Mouse (Mus musculus): ENCODE measurements at regions not wholly inside any gene's neighbourhood (a gene's known extent, or its start where the extent isn't known, plus 50 kb on each side); places are given as distances from the start of the nearest gene placed in this dataset.

- Histone ChIP-seq H3K4me3 (ENCODE audit: insufficient read depth, low read length) (no peak overlapping the region), H3K27ac (ENCODE audit: insufficient read depth, low read length) (no peak overlapping the region), H3K4me1 (ENCODE audit: control insufficient read depth, insufficient read depth, low read length) (peaks cover 14% of the 10 kb centered on the region)
- TF ChIP-seq POLR2A (IDR thresholded peaks at IDR 0.05; ENCODE audit: extremely low read depth, insufficient read depth, low read length): no peak
- TF ChIP-seq CTCF (IDR thresholded peaks at IDR 0.05; ENCODE audit: extremely low read depth, insufficient read depth, low read length): no peak
Measured at GRCm38 (mm10) chr9:122609616-122610015, 137.5 kb upstream of the Topaz1 start.

DNA sequence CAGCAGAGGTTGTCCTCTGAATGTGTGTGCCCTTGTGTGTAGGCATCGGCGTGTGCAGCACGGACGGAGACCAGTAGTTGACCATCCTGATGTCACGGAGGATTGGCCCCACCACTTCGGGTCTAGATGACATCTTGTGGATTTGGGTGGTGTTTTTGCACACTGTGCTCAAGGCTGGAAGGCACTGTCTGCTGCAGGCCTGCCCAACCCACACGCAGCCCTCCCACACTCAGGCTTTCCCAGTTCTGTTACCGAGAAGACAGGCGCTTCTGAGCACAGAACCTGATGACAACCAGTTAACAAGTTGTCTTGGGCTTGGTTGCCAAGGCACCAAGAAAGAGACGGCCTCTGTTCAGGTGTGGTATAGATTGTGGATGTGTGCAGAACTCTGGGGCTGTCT is 136.2 kb upstream of the Topaz1 start:
- H3K4me1 ChIP-seq (ENCODE audit: control insufficient read depth, insufficient read depth, low read length): peaks cover 13% of the 10 kb centered on the region
- TF ChIP-seq POLR2A (IDR thresholded peaks at IDR 0.05; ENCODE audit: extremely low read depth, insufficient read depth, low read length) (no peak), CTCF (IDR thresholded peaks at IDR 0.05; ENCODE audit: extremely low read depth, insufficient read depth, low read length) (no peak)
- no peak overlapping the region for H3K4me3 ChIP-seq (ENCODE audit: insufficient read depth, low read length)
- H3K27ac ChIP-seq (ENCODE audit: insufficient read depth, low read length): no peak overlapping the region

DNA sequence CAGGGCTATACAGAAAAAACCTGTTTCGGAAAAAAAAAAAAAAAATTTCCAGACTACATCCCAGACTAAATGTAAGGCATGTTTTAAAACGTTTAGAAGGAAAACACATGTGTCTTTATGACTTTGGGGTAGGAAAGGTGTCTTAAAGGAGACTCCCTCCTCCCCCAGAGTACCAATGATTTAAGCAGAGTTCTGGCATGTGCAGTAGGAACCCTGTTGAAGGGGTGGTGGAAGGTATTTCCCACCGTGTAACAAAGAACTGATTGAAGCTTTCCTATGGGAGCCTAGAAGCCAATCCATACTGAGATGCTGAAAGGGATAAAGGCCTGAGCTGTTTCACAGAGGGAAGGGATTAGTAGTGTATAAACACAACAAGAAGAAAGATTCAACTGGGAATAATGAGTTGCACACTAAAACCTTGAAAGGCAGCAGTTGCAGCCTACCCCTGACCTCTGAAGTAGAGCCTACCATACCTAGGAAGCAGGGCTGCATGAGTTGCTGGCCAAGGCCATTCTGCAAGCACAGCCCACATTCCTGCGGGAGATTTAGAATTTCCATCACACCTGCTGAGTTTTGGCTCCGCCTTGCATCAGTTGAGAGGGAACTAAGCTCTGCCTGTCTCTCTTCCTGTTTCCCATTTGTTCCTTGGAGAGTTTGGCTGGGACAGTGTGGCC is 132.4 kb upstream of the Topaz1 start:
- H3K4me3 ChIP-seq (ENCODE audit: insufficient read depth, low read length): no peak overlapping the region
- no peak overlapping the region for H3K27ac ChIP-seq (ENCODE audit: insufficient read depth, low read length)
- TF ChIP-seq CTCF (IDR thresholded peaks at IDR 0.05; ENCODE audit: extremely low read depth, insufficient read depth, low read length) (no peak), POLR2A (IDR thresholded peaks at IDR 0.05; ENCODE audit: extremely low read depth, insufficient read depth, low read length) (no peak)
- peaks cover 16% of the 10 kb centered on the region for H3K4me1 ChIP-seq (ENCODE audit: control insufficient read depth, insufficient read depth, low read length)

DNA sequence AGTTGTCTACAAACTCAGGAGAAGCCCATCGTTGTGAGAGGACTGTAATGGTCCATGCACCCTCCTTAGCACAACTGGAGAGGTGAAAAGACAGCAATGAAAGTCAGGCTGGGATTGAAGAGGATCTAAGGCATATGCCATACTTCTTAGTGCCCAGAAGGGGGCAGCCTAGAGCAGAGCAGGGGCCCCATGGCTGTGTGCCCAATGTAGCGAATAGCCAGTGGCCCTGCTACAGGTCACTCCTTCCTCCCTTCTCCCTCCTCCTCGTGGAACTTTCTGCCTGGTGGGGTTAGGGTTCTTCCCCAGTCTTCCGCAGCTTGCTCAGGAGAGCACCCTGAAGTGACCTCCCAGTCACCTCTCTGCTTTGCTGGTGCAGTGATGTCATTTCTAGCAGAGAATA is 131.8 kb upstream of the Topaz1 start:
- Histone ChIP-seq H3K27ac (ENCODE audit: insufficient read depth, low read length) (no peak overlapping the region), H3K4me3 (ENCODE audit: insufficient read depth, low read length) (no peak overlapping the region), H3K4me1 (ENCODE audit: control insufficient read depth, insufficient read depth, low read length) (peaks cover 10% of the 10 kb centered on the region)
- TF ChIP-seq POLR2A (IDR thresholded peaks at IDR 0.05; ENCODE audit: extremely low read depth, insufficient read depth, low read length): no peak
- peak; percentile 56 for TF ChIP-seq CTCF (IDR thresholded peaks at IDR 0.05; ENCODE audit: extremely low read depth, insufficient read depth, low read length)

GRCm38 (mm10) chr9:122617793-122618192 is 129.4 kb upstream of the Topaz1 start:
- Histone ChIP-seq H3K4me3 (ENCODE audit: insufficient read depth, low read length) (no peak overlapping the region), H3K27ac (ENCODE audit: insufficient read depth, low read length) (peak overlapping the region; percentile 55; the same call in 1 of the 2 replicates), H3K4me1 (ENCODE audit: control insufficient read depth, insufficient read depth, low read length) (peaks cover 8% of the 10 kb centered on the region)
- TF ChIP-seq POLR2A (IDR thresholded peaks at IDR 0.05; ENCODE audit: extremely low read depth, insufficient read depth, low read length): no peak
- TF ChIP-seq CTCF (IDR thresholded peaks at IDR 0.05; ENCODE audit: extremely low read depth, insufficient read depth, low read length): no peak

DNA sequence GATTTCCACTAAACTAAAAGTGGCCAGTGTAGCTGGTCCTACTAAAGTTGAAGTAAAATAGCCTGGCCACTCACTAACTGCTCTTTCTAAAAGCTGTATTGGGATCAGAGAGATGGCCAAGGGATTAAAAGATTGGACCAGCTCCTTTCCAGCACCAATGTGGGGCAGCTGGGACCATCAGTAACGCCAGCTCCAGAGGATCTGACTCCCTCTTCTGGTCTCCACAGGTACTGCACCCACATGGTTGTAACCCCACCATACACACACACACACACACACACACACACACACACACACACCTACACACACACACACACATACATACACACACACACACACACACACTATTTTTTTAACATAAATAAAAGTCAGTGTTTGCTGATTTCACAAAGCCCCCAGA is 122.1 kb upstream of the Topaz1 start:
- Histone ChIP-seq H3K27ac (ENCODE audit: insufficient read depth, low read length) (no peak overlapping the region), H3K4me3 (ENCODE audit: insufficient read depth, low read length) (no peak overlapping the region), H3K4me1 (ENCODE audit: control insufficient read depth, insufficient read depth, low read length) (peaks cover 20% of the 10 kb centered on the region)
- TF ChIP-seq POLR2A (IDR thresholded peaks at IDR 0.05; ENCODE audit: extremely low read depth, insufficient read depth, low read length): no peak
- TF ChIP-seq CTCF (IDR thresholded peaks at IDR 0.05; ENCODE audit: extremely low read depth, insufficient read depth, low read length): 0 out of 2 replicates have a peak, but pooled peaks have one; percentile 10

DNA sequence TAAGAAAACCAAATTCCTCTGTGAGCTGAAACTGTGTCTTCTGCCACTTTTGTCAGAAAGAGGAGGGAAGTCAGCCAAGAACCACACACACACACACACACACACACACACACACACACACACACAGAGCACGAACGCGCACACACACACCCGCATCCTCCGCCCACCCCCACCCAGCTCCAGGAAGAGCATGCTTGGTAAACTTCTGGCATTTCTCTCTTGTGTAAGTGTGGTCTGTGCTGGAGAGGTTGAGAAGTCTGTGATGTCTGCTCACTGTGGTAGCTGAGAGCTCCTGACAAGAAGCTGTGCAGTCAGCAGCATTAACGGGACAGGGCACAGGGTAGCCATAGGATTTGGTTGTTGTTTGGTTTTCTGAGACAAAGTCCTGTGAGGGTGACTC is 120.8 kb upstream of the Topaz1 start:
- TF ChIP-seq CTCF (IDR thresholded peaks at IDR 0.05; ENCODE audit: extremely low read depth, insufficient read depth, low read length): no peak
- no peak for TF ChIP-seq POLR2A (IDR thresholded peaks at IDR 0.05; ENCODE audit: extremely low read depth, insufficient read depth, low read length)
- Histone ChIP-seq H3K4me3 (ENCODE audit: insufficient read depth, low read length) (no peak overlapping the region), H3K27ac (ENCODE audit: insufficient read depth, low read length) (no peak overlapping the region), H3K4me1 (ENCODE audit: control insufficient read depth, insufficient read depth, low read length) (peaks cover 20% of the 10 kb centered on the region)

GRCm38 (mm10) chr9:122629171-122629904 is 117.8 kb upstream of the Topaz1 start:
- H3K4me1 ChIP-seq (ENCODE audit: control insufficient read depth, insufficient read depth, low read length): peaks cover 24% of the 10 kb centered on the region
- no peak overlapping the region for H3K4me3 ChIP-seq (ENCODE audit: insufficient read depth, low read length)
- peak overlapping the region; percentile 89 for H3K27ac ChIP-seq (ENCODE audit: insufficient read depth, low read length)
- no peak for TF ChIP-seq CTCF (IDR thresholded peaks at IDR 0.05; ENCODE audit: extremely low read depth, insufficient read depth, low read length)
- TF ChIP-seq POLR2A (IDR thresholded peaks at IDR 0.05; ENCODE audit: extremely low read depth, insufficient read depth, low read length): no peak

DNA sequence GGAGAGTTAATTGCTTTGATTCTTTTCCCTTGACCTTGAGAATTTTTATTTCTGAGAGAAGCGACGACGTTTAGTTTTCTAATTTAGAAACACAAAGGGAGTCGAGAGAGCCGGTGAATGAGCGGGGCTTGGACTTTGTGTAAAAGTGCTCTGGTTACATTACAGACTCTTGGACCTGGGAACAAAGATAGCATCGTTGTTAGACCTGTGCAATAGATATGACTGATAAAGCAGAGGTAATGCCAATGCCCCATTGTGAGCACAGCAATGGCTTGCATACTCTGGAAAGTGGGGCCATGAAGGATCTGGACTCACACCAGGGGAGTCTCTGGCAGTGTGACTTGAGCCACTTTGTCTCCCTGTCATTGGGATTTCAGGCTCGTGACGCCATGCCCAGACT is 115.4 kb upstream of the Topaz1 start:
- Histone ChIP-seq H3K4me1 (ENCODE audit: control insufficient read depth, insufficient read depth, low read length) (peaks cover 19% of the 10 kb centered on the region), H3K27ac (ENCODE audit: insufficient read depth, low read length) (no peak overlapping the region), H3K4me3 (ENCODE audit: insufficient read depth, low read length) (no peak overlapping the region)
- no peak for TF ChIP-seq CTCF (IDR thresholded peaks at IDR 0.05; ENCODE audit: extremely low read depth, insufficient read depth, low read length)
- no peak for TF ChIP-seq POLR2A (IDR thresholded peaks at IDR 0.05; ENCODE audit: extremely low read depth, insufficient read depth, low read length)

- Histone ChIP-seq H3K27ac (ENCODE audit: insufficient read depth, low read length) (no peak overlapping the region), H3K4me1 (ENCODE audit: control insufficient read depth, insufficient read depth, low read length) (peaks cover 18% of the 10 kb centered on the region), H3K4me3 (ENCODE audit: insufficient read depth, low read length) (no peak overlapping the region)
- TF ChIP-seq POLR2A (IDR thresholded peaks at IDR 0.05; ENCODE audit: extremely low read depth, insufficient read depth, low read length) (no peak), CTCF (IDR thresholded peaks at IDR 0.05; ENCODE audit: extremely low read depth, insufficient read depth, low read length) (no peak)
Measured at GRCm38 (mm10) chr9:122633484-122633883, 113.7 kb upstream of the Topaz1 start.

All from cortical plate, adult 2 months (tissue).